Mouse (Mus musculus): ENCODE results near the gene Zfp524. TPM values are rescaled to one million over a fixed set of nuclear protein-coding genes. Genes with fewer than 3 reads are reported as not detected.

Zfp524 gene
- polyA plus RNA-seq (2016; fragmentation: Nextera tagmentation; extraction: Ambion mirVana) = 8.2 and 8.7 TPM in 2 replicates

GRCm38 (mm10) chr7:5014251-5015117 is at the start of gene Zfp524, which contains the start of gene Fiz1:
Gene Zfp524 (plus strand): TSS chr7:5014415.
Gene Fiz1 (minus strand): TSS chr7:5014697.
- Histone ChIP-seq H3K9ac (peak within 1 kb of the TSS; percentile 78), H3K36me3 (peaks cover 35% of the 10 kb centered on the region), H3K27ac (peak within 1 kb of the TSS; percentile 95), H3K4me1 (no peaks in the 10 kb centered on the region), H3K4me2 (replicated peaks) (peak within 1 kb of the TSS; percentile 55), H3K9me3 (no peaks in the 10 kb centered on the region), H3K27me3 (replicated peaks) (no peaks in the 10 kb centered on the region), H3K4me3 (peak within 1 kb of the TSS; percentile 63)
- peak; percentile 83 for ATAC-seq (ENCODE audit: low FRiP score, low read depth)
- under 1% methylated on average over 41 of the region's 42 CpGs for WGBS

- Histone ChIP-seq H3K36me3 (no peaks in the 10 kb centered on the region), H3K9ac (no peak overlapping the region), H3K9me3 (no peaks in the 10 kb centered on the region), H3K27ac (no peak overlapping the region), H3K4me2 (replicated peaks) (no peak overlapping the region), H3K4me3 (no peak overlapping the region), H3K27me3 (replicated peaks) (peaks cover 6% of the 10 kb centered on the region; the same call in 1 of the 2 replicates), H3K4me1 (no peaks in the 10 kb centered on the region)
- 88% methylated on average over 5 of the region's 5 CpGs for WGBS
- ATAC-seq (ENCODE audit: low FRiP score, low read depth) = no peak
Observed at GRCm38 (mm10) chr7:4964988-4965387, 49.2 kb upstream of the Zfp524 start.

GRCm38 (mm10) chr7:4971068-4971467 is 43.1 kb upstream of the Zfp524 start, which contains the start of gene Sbk3:
Gene Sbk3 (minus strand): TSS chr7:4971168.
- Histone ChIP-seq H3K36me3 (no peaks in the 10 kb centered on the region), H3K4me3 (no peak within 1 kb of the TSS), H3K9ac (no peak within 1 kb of the TSS), H3K4me2 (replicated peaks) (no peak within 1 kb of the TSS), H3K9me3 (no peaks in the 10 kb centered on the region), H3K4me1 (no peaks in the 10 kb centered on the region), H3K27ac (no peak within 1 kb of the TSS), H3K27me3 (replicated peaks) (peaks cover 6% of the 10 kb centered on the region; the same call in 1 of the 2 replicates)
- WGBS = 46% methylated on average over 6 of the region's 6 CpGs
- no peak for ATAC-seq (ENCODE audit: low FRiP score, low read depth)

- Histone ChIP-seq H3K4me1 (no peaks in the 10 kb centered on the region), H3K36me3 (no peaks in the 10 kb centered on the region), H3K27ac (no peak overlapping the region), H3K27me3 (replicated peaks) (peaks cover 6% of the 10 kb centered on the region; the same call in 1 of the 2 replicates), H3K9ac (no peak overlapping the region), H3K9me3 (peaks cover 1% of the 10 kb centered on the region; the same call in 1 of the 2 replicates), H3K4me3 (no peak overlapping the region), H3K4me2 (replicated peaks) (no peak overlapping the region)
- 38% methylated on average over 7 of the region's 7 CpGs for WGBS
- no peak for ATAC-seq (ENCODE audit: low FRiP score, low read depth)
Observed at GRCm38 (mm10) chr7:4971710-4972109, 42.5 kb upstream of the Zfp524 start.

GRCm38 (mm10) chr7:4972321-4973047 is 41.7 kb upstream of the Zfp524 start:
- no peak overlapping the region for H3K4me2 ChIP-seq (replicated peaks)
- peaks cover 3% of the 10 kb centered on the region; the same call in 1 of the 2 replicates for H3K27me3 ChIP-seq (replicated peaks)
- no peak for ATAC-seq (ENCODE audit: low FRiP score, low read depth)
- 76% methylated on average over 18 of the region's 18 CpGs for WGBS
- no peak overlapping the region for H3K27ac ChIP-seq
- H3K9me3 ChIP-seq = peaks cover 4% of the 10 kb centered on the region; the same call in 1 of the 2 replicates
- H3K36me3 ChIP-seq = no peaks in the 10 kb centered on the region
- no peaks in the 10 kb centered on the region for H3K4me1 ChIP-seq
- H3K9ac ChIP-seq = no peak overlapping the region
- H3K4me3 ChIP-seq = no peak overlapping the region

GRCm38 (mm10) chr7:4975455-4975854 is 38.8 kb upstream of the Zfp524 start:
- no peaks in the 10 kb centered on the region for H3K36me3 ChIP-seq
- H3K4me3 ChIP-seq = no peak overlapping the region

GRCm38 (mm10) chr7:4976832-4977231 is 37.4 kb upstream of the Zfp524 start:
- no peak for ATAC-seq (ENCODE audit: low FRiP score, low read depth)
- Histone ChIP-seq H3K4me3 (no peak overlapping the region), H3K27ac (no peak overlapping the region), H3K9ac (no peak overlapping the region), H3K4me2 (replicated peaks) (no peak overlapping the region), H3K36me3 (no peaks in the 10 kb centered on the region), H3K4me1 (no peaks in the 10 kb centered on the region), H3K9me3 (peaks cover 4% of the 10 kb centered on the region; the same call in 1 of the 2 replicates), H3K27me3 (replicated peaks) (no peaks in the 10 kb centered on the region)
- 89% methylated on average over 7 of the region's 7 CpGs for WGBS

More at GRCm38 (mm10) chr7:4975455-4975854, 38.8 kb upstream of the Zfp524 start:
- Histone ChIP-seq H3K27me3 (replicated peaks) (no peaks in the 10 kb centered on the region), H3K27ac (no peak overlapping the region), H3K9ac (no peak overlapping the region), H3K4me1 (no peaks in the 10 kb centered on the region), H3K9me3 (peaks cover 4% of the 10 kb centered on the region; the same call in 1 of the 2 replicates), H3K4me2 (replicated peaks) (no peak overlapping the region)
- WGBS = 69% methylated on average over 4 of the region's 4 CpGs
- ATAC-seq (ENCODE audit: low FRiP score, low read depth) = no peak

GRCm38 (mm10) chr7:4988250-4988649 is 26.0 kb upstream of the Zfp524 start:
- no peak for ATAC-seq (ENCODE audit: low FRiP score, low read depth)
- peaks cover 5% of the 10 kb centered on the region for H3K4me1 ChIP-seq
- peaks cover 7% of the 10 kb centered on the region for H3K27me3 ChIP-seq (replicated peaks)
- no peak overlapping the region for H3K4me3 ChIP-seq
- H3K9ac ChIP-seq = no peak overlapping the region
- H3K9me3 ChIP-seq = 0 out of 2 replicates have a peak, but pooled peaks cover 10% of the 10 kb centered on the region
- 68% methylated on average over 2 of the region's 2 CpGs for WGBS
- H3K27ac ChIP-seq = no peak overlapping the region
- H3K36me3 ChIP-seq = peaks cover 21% of the 10 kb centered on the region
- H3K4me2 ChIP-seq (replicated peaks) = no peak overlapping the region

- Histone ChIP-seq H3K27ac (no peak overlapping the region), H3K36me3 (peaks cover 35% of the 10 kb centered on the region), H3K4me1 (peaks cover 33% of the 10 kb centered on the region), H3K9me3 (0 out of 2 replicates have a peak, but pooled peaks cover 15% of the 10 kb centered on the region), H3K4me3 (peak overlapping the region; percentile 65), H3K9ac (peak overlapping the region; percentile 83), H3K27me3 (replicated peaks) (peaks cover 22% of the 10 kb centered on the region), H3K4me2 (replicated peaks) (peak overlapping the region; percentile 89)
- no peak for ATAC-seq (ENCODE audit: low FRiP score, low read depth)
- 23% methylated on average over 55 of the region's 55 CpGs for WGBS
Observed at GRCm38 (mm10) chr7:4993347-4993998, 20.7 kb upstream of the Zfp524 start.

- peak overlapping the region; percentile 65 for H3K4me3 ChIP-seq
- peak overlapping the region; percentile 89 for H3K4me2 ChIP-seq (replicated peaks)
- ATAC-seq (ENCODE audit: low FRiP score, low read depth) = no peak
- H3K9ac ChIP-seq = peak overlapping the region; percentile 83
- no peak overlapping the region for H3K27ac ChIP-seq
- 49% methylated on average over 59 of the region's 59 CpGs for WGBS
- 0 out of 2 replicates have a peak, but pooled peaks cover 15% of the 10 kb centered on the region for H3K9me3 ChIP-seq
- peaks cover 33% of the 10 kb centered on the region for H3K4me1 ChIP-seq
- peaks cover 22% of the 10 kb centered on the region for H3K27me3 ChIP-seq (replicated peaks)
- H3K36me3 ChIP-seq = peaks cover 35% of the 10 kb centered on the region
Observed at GRCm38 (mm10) chr7:4993999-4994788, 20.0 kb upstream of the Zfp524 start.
